In the genomic region with DNA sequence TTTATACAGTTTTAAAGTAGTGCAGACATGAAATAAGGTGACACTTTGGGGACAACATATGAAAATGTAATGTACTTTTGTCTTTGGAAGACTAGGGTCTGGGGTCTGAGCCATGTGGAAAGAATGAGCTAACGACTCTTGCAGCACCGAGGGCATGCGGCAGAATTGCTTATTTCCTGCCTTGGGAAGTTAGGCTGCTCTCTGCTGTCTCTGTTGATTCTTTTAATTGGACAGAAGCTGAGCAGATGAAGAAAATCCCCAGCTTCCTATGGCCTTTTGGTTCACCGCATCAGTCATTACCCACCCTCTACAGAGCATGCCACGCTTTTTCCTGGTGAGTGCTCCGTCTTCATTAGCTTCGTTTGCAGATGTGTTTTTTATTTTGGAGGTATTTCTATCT, we compare ENCODE assay signal across 23 mouse cellular contexts. TPM values are rescaled to one million over a fixed set of nuclear protein-coding genes. Genes with fewer than 3 reads are reported as not detected.
DNase-seq lines count a peak whose midpoint lies in the region; ATAC-seq lines count a peak whose summit lies in the region.
"Had no signal": no experiment of that assay in that cellular context is flagged by ENCODE, and none has a peak within 500 bp of the region (broad histone marks: within the 10 kb centered on the region; RNA-seq: fewer than 3 reads in every experiment).

No protein-coding gene starts in this region.

- H3K27ac ChIP-seq in heart, embryonic 15.5 days, result 0 out of 2 replicates have a peak overlapping the region, but pooled peaks have one; percentile 8
- H3K27ac ChIP-seq in limb, embryonic 12.5 days, result peak overlapping the region; percentile 83
- no peak overlapping the region; the same call in 1 of the 2 replicates for H3K27ac ChIP-seq in limb, embryonic 10.5 days
- peak overlapping the region; percentile 64; the same call in 1 of the 2 replicates for H3K27ac ChIP-seq in embryonic facial prominence, embryonic 12.5 days
- H3K27ac ChIP-seq in limb, embryonic 13.5 days, result peak overlapping the region; percentile 95; the same call in 1 of the 2 replicates
- H3K27ac ChIP-seq in hindbrain, embryonic 16.5 days (ENCODE audit: low read depth, low read length), result no peak overlapping the region
- H3K27ac ChIP-seq: heart, embryonic 10.5 days; hindbrain, postnatal 0 days had no signal

- no peak overlapping the region for H3K9ac ChIP-seq in heart, embryonic 15.5 days
- H3K9ac ChIP-seq in limb, embryonic 12.5 days (replicated peaks), result no peak overlapping the region
- no peak overlapping the region for H3K9ac ChIP-seq in embryonic facial prominence, embryonic 12.5 days
- H3K9ac ChIP-seq in limb, embryonic 13.5 days, result no peak overlapping the region
- H3K9ac ChIP-seq in hindbrain, embryonic 16.5 days (ENCODE audit: low read depth, low read length), result no peak overlapping the region
- H3K9ac ChIP-seq: liver, postnatal 0 days had no signal

- 66% methylated on average over 7 of the region's 7 CpGs for WGBS in heart, embryonic 15.5 days
- WGBS in limb, embryonic 12.5 days, result 26% methylated on average over 7 of the region's 7 CpGs
- WGBS in limb, embryonic 10.5 days, result 41% methylated on average over 7 of the region's 7 CpGs
- 34% methylated on average over 7 of the region's 7 CpGs for WGBS in embryonic facial prominence, embryonic 12.5 days
- WGBS in limb, embryonic 13.5 days, result 31% methylated on average over 7 of the region's 7 CpGs
- WGBS in hindbrain, embryonic 16.5 days, result 57% methylated on average over 7 of the region's 7 CpGs

- H3K36me3 ChIP-seq in heart, embryonic 15.5 days, result no peaks in the 10 kb centered on the region
- no peaks in the 10 kb centered on the region for H3K36me3 ChIP-seq in limb, embryonic 12.5 days
- peaks cover 3% of the 10 kb centered on the region; the same call in 1 of the 2 replicates for H3K36me3 ChIP-seq in limb, embryonic 10.5 days
- H3K36me3 ChIP-seq in embryonic facial prominence, embryonic 12.5 days, result no peaks in the 10 kb centered on the region
- H3K36me3 ChIP-seq in limb, embryonic 13.5 days, result no peaks in the 10 kb centered on the region
- no peaks in the 10 kb centered on the region for H3K36me3 ChIP-seq in hindbrain, embryonic 16.5 days (ENCODE audit: control insufficient read depth, insufficient read depth, low read length)
- H3K36me3 ChIP-seq: heart, embryonic 10.5 days had no signal

- no peaks in the 10 kb centered on the region for H3K27me3 ChIP-seq in heart, embryonic 15.5 days
- H3K27me3 ChIP-seq in limb, embryonic 12.5 days, result no peaks in the 10 kb centered on the region
- H3K27me3 ChIP-seq in limb, embryonic 10.5 days (ENCODE audit: low read depth, poor library complexity, severe bottlenecking), result no peaks in the 10 kb centered on the region
- H3K27me3 ChIP-seq in embryonic facial prominence, embryonic 12.5 days, result no peaks in the 10 kb centered on the region
- H3K27me3 ChIP-seq in limb, embryonic 13.5 days, result no peaks in the 10 kb centered on the region
- no peaks in the 10 kb centered on the region for H3K27me3 ChIP-seq in hindbrain, embryonic 16.5 days (replicated peaks; ENCODE audit: control insufficient read depth, insufficient read depth, low read length)
- H3K27me3 ChIP-seq: Patski had no signal

- no peak overlapping the region for H3K4me3 ChIP-seq in heart, embryonic 15.5 days
- no peak overlapping the region for H3K4me3 ChIP-seq in limb, embryonic 12.5 days (replicated peaks)
- H3K4me3 ChIP-seq in limb, embryonic 10.5 days, result no peak overlapping the region
- no peak overlapping the region for H3K4me3 ChIP-seq in embryonic facial prominence, embryonic 12.5 days
- no peak overlapping the region for H3K4me3 ChIP-seq in limb, embryonic 13.5 days
- no peak overlapping the region for H3K4me3 ChIP-seq in hindbrain, embryonic 16.5 days (ENCODE audit: low read length)
- H3K4me3 ChIP-seq: erythroblast, embryonic 14.5 days; heart, embryonic 10.5 days had no signal

- H3K4me1 ChIP-seq in heart, embryonic 15.5 days (replicated peaks), result peaks cover 84% of the 10 kb centered on the region
- peaks cover 69% of the 10 kb centered on the region for H3K4me1 ChIP-seq in limb, embryonic 12.5 days (replicated peaks)
- peaks cover 85% of the 10 kb centered on the region for H3K4me1 ChIP-seq in limb, embryonic 10.5 days
- peaks cover 79% of the 10 kb centered on the region for H3K4me1 ChIP-seq in embryonic facial prominence, embryonic 12.5 days
- peaks cover 90% of the 10 kb centered on the region for H3K4me1 ChIP-seq in limb, embryonic 13.5 days
- peaks cover 26% of the 10 kb centered on the region for H3K4me1 ChIP-seq in hindbrain, embryonic 16.5 days (ENCODE audit: control insufficient read depth, insufficient read depth, low read depth, low read length)

- no peaks in the 10 kb centered on the region for H3K9me3 ChIP-seq in heart, embryonic 15.5 days (replicated peaks)
- H3K9me3 ChIP-seq in limb, embryonic 12.5 days, result no peaks in the 10 kb centered on the region
- no peaks in the 10 kb centered on the region for H3K9me3 ChIP-seq in limb, embryonic 10.5 days (replicated peaks)
- H3K9me3 ChIP-seq in embryonic facial prominence, embryonic 12.5 days, result no peaks in the 10 kb centered on the region
- H3K9me3 ChIP-seq in limb, embryonic 13.5 days, result no peaks in the 10 kb centered on the region
- H3K9me3 ChIP-seq in hindbrain, embryonic 16.5 days (ENCODE audit: control insufficient read depth, low read length), result no peaks in the 10 kb centered on the region
- H3K9me3 ChIP-seq: heart, embryonic 10.5 days had no signal

- no peak for ATAC-seq in heart, embryonic 15.5 days (replicated peaks; ENCODE audit: insufficient number of reproducible peaks, insufficient read depth, low FRiP score, low read depth)
- no peak for ATAC-seq in limb, embryonic 12.5 days (ENCODE audit: insufficient number of reproducible peaks, insufficient read depth, low FRiP score, low TSS enrichment, low read depth)
- ATAC-seq in embryonic facial prominence, embryonic 12.5 days (ENCODE audit: insufficient number of reproducible peaks, insufficient read depth, low FRiP score, low TSS enrichment), result no peak
- no peak for ATAC-seq in limb, embryonic 13.5 days (ENCODE audit: low FRiP score, low read depth)
- ATAC-seq in hindbrain, embryonic 16.5 days, result no peak
- ATAC-seq: activated CD4-positive, CD25-positive, alpha-beta regulatory T cell, adult 4 months; hindbrain, postnatal 0 days; liver, postnatal 0 days; Patski had no signal

- H3K4me2 ChIP-seq in heart, embryonic 15.5 days, result no peak overlapping the region
- no peak overlapping the region for H3K4me2 ChIP-seq in limb, embryonic 12.5 days
- H3K4me2 ChIP-seq in embryonic facial prominence, embryonic 12.5 days (replicated peaks), result no peak overlapping the region
- H3K4me2 ChIP-seq in limb, embryonic 13.5 days (replicated peaks), result no peak overlapping the region; the same call in 1 of the 2 replicates
- H3K4me2 ChIP-seq in hindbrain, embryonic 16.5 days (ENCODE audit: low read length), result no peak overlapping the region

- no peak for DNase-seq in heart, adult 8-10 months (ENCODE audit: low spot score)
- no peak for DNase-seq in limb, embryonic 10.5 days (ENCODE audit: low spot score)
- DNase-seq in cerebellum, adult 11-12 months, result no peak
- DNase-seq: adrenal gland, postnatal 14 days; cerebellum, adult 11 months; cerebellum, postnatal 14 days; gastrocnemius, postnatal 25 days; heart, postnatal 36 days; kidney, adult 9 months; liver, postnatal 0 days; lung, postnatal 10 days; midbrain, embryonic 14.5 days; right cerebral cortex, postnatal 25 days had no signal

RNA-seq across cellular contexts. Expression of a gene that starts 23.8 kb away (rescaled TPM):
- polyA plus RNA-seq in heart, embryonic 15.5 days (2015; fragmentation: Nextera tagmentation; extraction: Ambion mirVana), result 11.5 and 15.7 TPM in 2 replicates
- total RNA-seq in heart, adult 8-10 months (2022), result 10 to 100 TPM; 15.1 to 20.0 (median 15.4) TPM
- 35.7 and 41.6 TPM in 2 replicates for polyA plus RNA-seq in limb, embryonic 12.5 days (2016; fragmentation: Nextera tagmentation; extraction: Ambion mirVana)
- 22.7 and 29.6 TPM in 2 replicates for polyA plus RNA-seq in limb, embryonic 10.5 days (2016; fragmentation: Nextera tagmentation; extraction: Ambion mirVana)
- 38.8 and 42.1 TPM in 2 replicates for polyA plus RNA-seq in embryonic facial prominence, embryonic 12.5 days (2016; fragmentation: Nextera tagmentation; extraction: Ambion mirVana)
- polyA plus RNA-seq in limb, embryonic 13.5 days (2015; fragmentation: Nextera tagmentation; extraction: Ambion mirVana), result 39.9 and 43.5 TPM in 2 replicates
- polyA plus RNA-seq in hindbrain, embryonic 16.5 days (2015; fragmentation: Nextera tagmentation; extraction: Ambion mirVana), result 7.6 and 12.1 TPM in 2 replicates

Comparison
In these comparisons a context has a peak if more than half of its experiments do, and no peak if none do; other contexts are left out.
1. H3K27ac ChIP-seq: peak in heart, embryonic 15.5 days (single experiment), limb, embryonic 12.5 days (single experiment), embryonic facial prominence, embryonic 12.5 days (single experiment) and limb, embryonic 13.5 days (single experiment); none in limb, embryonic 10.5 days (single experiment) and hindbrain, embryonic 16.5 days (single experiment).